Mouse (Mus musculus): ENCODE measurements around the gene Emc10.

The Emc10 gene

GRCm38 (mm10) chr7:44529518-44529917, 33.2 kb upstream of the Emc10 start:
- in situ Hi-C loops (cut with MboI; ENCODE audit: low pct_unique_long_range_greater_than_20kb in 1 of 2, low sequenced_read_pairs in 2 of 2, unreplicated experiment in 1 of 2): no loop called here

- in situ Hi-C loops (cut with MboI; ENCODE audit: low pct_unique_long_range_greater_than_20kb in 1 of 2, low sequenced_read_pairs in 2 of 2, unreplicated experiment in 1 of 2): no loop called here
Observed at GRCm38 (mm10) chr7:44527483-44528398, 31.4 kb upstream of the Emc10 start.

GRCm38 (mm10) chr7:44526414-44527154, 30.3 kb upstream of the Emc10 start:
- in situ Hi-C loops (cut with MboI; ENCODE audit: low pct_unique_long_range_greater_than_20kb in 1 of 2, low sequenced_read_pairs in 2 of 2, unreplicated experiment in 1 of 2): no loop called here

GRCm38 (mm10) chr7:44525126-44525832, 28.9 kb upstream of the Emc10 start:
- in situ Hi-C loops (cut with MboI; ENCODE audit: low pct_unique_long_range_greater_than_20kb in 1 of 2, low sequenced_read_pairs in 2 of 2, unreplicated experiment in 1 of 2): no loop called here

GRCm38 (mm10) chr7:44524502-44524901, 28.2 kb upstream of the Emc10 start, which contains the start of gene Mybpc2:
Gene Mybpc2, minus strand, starts transcription at chr7:44524656.
- in situ Hi-C loops (cut with MboI; ENCODE audit: low pct_unique_long_range_greater_than_20kb in 1 of 2, low sequenced_read_pairs in 2 of 2, unreplicated experiment in 1 of 2): no loop called here

- in situ Hi-C loops (cut with MboI; ENCODE audit: low pct_unique_long_range_greater_than_20kb in 1 of 2, low sequenced_read_pairs in 2 of 2, unreplicated experiment in 1 of 2): no loop called here
Observed at GRCm38 (mm10) chr7:44523056-44523455, 26.7 kb upstream of the Emc10 start.

GRCm38 (mm10) chr7:44521710-44522109, 25.4 kb upstream of the Emc10 start:
- in situ Hi-C loops (cut with MboI; ENCODE audit: low pct_unique_long_range_greater_than_20kb in 1 of 2, low sequenced_read_pairs in 2 of 2, unreplicated experiment in 1 of 2): no loop called here

- in situ Hi-C loops (cut with MboI; ENCODE audit: low pct_unique_long_range_greater_than_20kb in 1 of 2, low sequenced_read_pairs in 2 of 2, unreplicated experiment in 1 of 2): no loop called here
Observed at GRCm38 (mm10) chr7:44520990-44521389, 24.7 kb upstream of the Emc10 start.

GRCm38 (mm10) chr7:44519240-44519913, 23.0 kb upstream of the Emc10 start:
- in situ Hi-C loops (cut with MboI; ENCODE audit: low pct_unique_long_range_greater_than_20kb in 1 of 2, low sequenced_read_pairs in 2 of 2, unreplicated experiment in 1 of 2): loop anchor here in 1 of 2 experiments (5.0 kb wide), 1 partner anchor 43 kb away; no protein-coding TSS in a partner anchor

- in situ Hi-C loops (cut with MboI; ENCODE audit: low pct_unique_long_range_greater_than_20kb in 1 of 2, low sequenced_read_pairs in 2 of 2, unreplicated experiment in 1 of 2): loop anchor here in 1 of 2 experiments (5.0 kb wide), 1 partner anchor 135 kb away; no protein-coding TSS in a partner anchor
Observed at GRCm38 (mm10) chr7:44507491-44507890, 11.2 kb upstream of the Emc10 start.

GRCm38 (mm10) chr7:44501563-44502115, 5.3 kb upstream of the Emc10 start:
- in situ Hi-C loops (cut with MboI; ENCODE audit: low pct_unique_long_range_greater_than_20kb in 1 of 2, low sequenced_read_pairs in 2 of 2, unreplicated experiment in 1 of 2): no loop called here

GRCm38 (mm10) chr7:44500046-44500445, 3.7 kb upstream of the Emc10 start:
- in situ Hi-C loops (cut with MboI; ENCODE audit: low pct_unique_long_range_greater_than_20kb in 1 of 2, low sequenced_read_pairs in 2 of 2, unreplicated experiment in 1 of 2): no loop called here

- in situ Hi-C loops (cut with MboI; ENCODE audit: low pct_unique_long_range_greater_than_20kb in 1 of 2, low sequenced_read_pairs in 2 of 2, unreplicated experiment in 1 of 2): loop anchor here in 1 of 2 experiments (5.0 kb wide), 2 partner anchors 58 to 97 kb away; no protein-coding TSS in a partner anchor
Observed at GRCm38 (mm10) chr7:44498922-44499321, 2.6 kb upstream of the Emc10 start.

- in situ Hi-C loops (cut with MboI; ENCODE audit: low pct_unique_long_range_greater_than_20kb in 1 of 2, low sequenced_read_pairs in 2 of 2, unreplicated experiment in 1 of 2): loop anchor here in 1 of 2 experiments (5.0 kb wide), 2 partner anchors 60 to 95 kb away; no protein-coding TSS in a partner anchor
Observed at GRCm38 (mm10) chr7:44497361-44498055, 1.2 kb upstream of the Emc10 start.

GRCm38 (mm10) chr7:44496771-44497109, 411 bp upstream of the Emc10 start:
- in situ Hi-C loops (cut with MboI; ENCODE audit: low pct_unique_long_range_greater_than_20kb in 1 of 2, low sequenced_read_pairs in 2 of 2, unreplicated experiment in 1 of 2): loop anchor here in 1 of 2 experiments (5.0 kb wide), 2 partner anchors 61 to 94 kb away; no protein-coding TSS in a partner anchor

- in situ Hi-C loops (cut with MboI; ENCODE audit: low pct_unique_long_range_greater_than_20kb in 1 of 2, low sequenced_read_pairs in 2 of 2, unreplicated experiment in 1 of 2): loop anchor here in 1 of 2 experiments (5.0 kb wide), 2 partner anchors 62 to 93 kb away; no protein-coding TSS in a partner anchor
Observed at GRCm38 (mm10) chr7:44495086-44495485, 1.2 kb downstream of the Emc10 start.

GRCm38 (mm10) chr7:44494681-44495080, 1.6 kb downstream of the Emc10 start:
- in situ Hi-C loops (cut with MboI; ENCODE audit: low pct_unique_long_range_greater_than_20kb in 1 of 2, low sequenced_read_pairs in 2 of 2, unreplicated experiment in 1 of 2): loop anchor here in 1 of 2 experiments (5.0 kb wide), 2 partner anchors 63 to 92 kb away; no protein-coding TSS in a partner anchor
